Mouse (Mus musculus) MEL (cell line): ENCODE results near the gene Csad.

ENCODE experiments used
- EP300 ChIP-seq, 2 experiments: IDR thresholded peaks; 2 replicates each; pipeline ENCODE4 v1.6.1; 2011; ENCODE audit warnings: improper control_type of control experiment in 2 of 2, low read length in 2 of 2, low read depth in 1 of 2, mild to moderate bottlenecking in 1 of 2
- GATA1 ChIP-seq: IDR thresholded peaks from 2 replicates; pipeline ENCODE4 v1.6.1; 2011; ENCODE audit warnings: low read depth, low read length, improper control_type of control experiment
- MAZ ChIP-seq: IDR thresholded peaks from 2 replicates; pipeline ENCODE4 v1.6.1; 2012; ENCODE audit warnings: low read depth, mild to moderate bottlenecking, inconsistent platforms, low read length, improper control_type of control experiment
- POLR2AphosphoS2 ChIP-seq: IDR thresholded peaks from 2 replicates; pipeline ENCODE4 v1.6.1; 2011; ENCODE audit warnings: low read length, improper control_type of control experiment

DNA sequence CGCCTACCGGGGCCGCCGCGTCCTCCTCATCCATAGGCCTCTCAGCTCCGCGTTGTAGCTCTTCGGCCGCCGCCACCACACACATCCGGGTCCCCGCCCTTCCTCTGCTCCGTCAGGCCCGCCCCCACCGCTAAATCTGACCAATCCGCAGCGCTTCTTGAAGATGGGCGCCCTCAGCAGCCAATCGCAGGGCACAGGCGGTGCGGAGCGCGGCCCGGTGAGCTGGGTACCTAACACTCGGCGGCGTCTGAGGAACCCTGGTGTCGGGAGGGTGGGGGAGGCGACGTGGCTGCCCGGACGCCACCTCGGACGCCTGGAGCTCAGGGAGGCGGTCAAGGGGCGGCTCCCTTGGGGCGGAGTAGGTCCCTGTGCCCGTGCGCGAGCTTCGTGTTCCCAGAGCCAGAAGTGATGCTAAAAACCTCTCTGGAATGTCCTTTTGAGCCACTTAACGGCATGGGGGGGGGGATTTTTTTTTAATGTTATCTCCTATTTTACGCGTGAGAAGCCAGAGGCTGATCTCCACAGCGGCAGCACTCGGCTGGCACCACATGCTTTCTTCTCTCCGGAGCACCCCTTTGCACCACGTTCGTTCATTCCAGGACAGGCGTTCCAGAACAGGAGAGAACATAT is 68.3 kb downstream of the Csad start, which contains the start of gene Spryd3:
- TF ChIP-seq POLR2AphosphoS2, result peak; percentile 59; the same call in 1 of the 2 replicates
- peak; percentile 94 for TF ChIP-seq MAZ
- peak; percentile 16 to 33; a peak in 1 of 4 replicates for TF ChIP-seq EP300 (IDR thresholded peaks at IDR 0.05; ENCODE audit: low read depth in 1 of 2, low read length in 2 of 2)
- no peak for TF ChIP-seq GATA1
